8 mouse cellular contexts compared by ENCODE assay signal in genomic region chr1:134082987-134083516, GRCm38 (mm10). TPM values are rescaled to one million over a fixed set of nuclear protein-coding genes. Genes with fewer than 3 reads are reported as not detected.
DNase-seq lines count a peak whose midpoint lies in the region; ATAC-seq and TF ChIP-seq lines count a peak whose summit lies in the region.

No protein-coding gene starts in this region.

- TF ChIP-seq EP300 in liver, postnatal 0 days (IDR thresholded peaks at IDR 0.05; ENCODE audit: low read depth) = peak; percentile 64

- H3K27me3 ChIP-seq in limb, embryonic 13.5 days = no peaks in the 10 kb centered on the region
- H3K27me3 ChIP-seq in limb, embryonic 10.5 days (ENCODE audit: low read depth, poor library complexity, severe bottlenecking) = peaks cover 20% of the 10 kb centered on the region
- H3K27me3 ChIP-seq in liver, postnatal 0 days (ENCODE audit: insufficient read depth, low read length) = no peaks in the 10 kb centered on the region
- no peaks in the 10 kb centered on the region for H3K27me3 ChIP-seq in neural tube, embryonic 15.5 days (replicated peaks)

- no peak overlapping the region for H3K4me2 ChIP-seq in limb, embryonic 13.5 days (replicated peaks)
- H3K4me2 ChIP-seq in liver, postnatal 0 days (ENCODE audit: low read depth, low read length) = peak overlapping the region; percentile 58
- H3K4me2 ChIP-seq in neural tube, embryonic 15.5 days = no peak overlapping the region

- 52% methylated on average over 11 of the region's 11 CpGs for WGBS in limb, embryonic 13.5 days
- 72% methylated on average over 11 of the region's 11 CpGs for WGBS in limb, embryonic 10.5 days
- WGBS in liver, postnatal 0 days (ENCODE audit: insufficient replicate concordance) = 39% methylated on average over 11 of the region's 11 CpGs
- 60% methylated on average over 11 of the region's 11 CpGs for WGBS in neural tube, embryonic 15.5 days

- H3K4me1 ChIP-seq in limb, embryonic 13.5 days = peaks cover 50% of the 10 kb centered on the region
- peaks cover 43% of the 10 kb centered on the region for H3K4me1 ChIP-seq in limb, embryonic 10.5 days
- H3K4me1 ChIP-seq in liver, postnatal 0 days (ENCODE audit: insufficient read depth) = peaks cover 72% of the 10 kb centered on the region
- peaks cover 29% of the 10 kb centered on the region for H3K4me1 ChIP-seq in neural tube, embryonic 15.5 days

- H3K36me3 ChIP-seq in limb, embryonic 13.5 days = no peaks in the 10 kb centered on the region
- no peaks in the 10 kb centered on the region for H3K36me3 ChIP-seq in limb, embryonic 10.5 days
- H3K36me3 ChIP-seq in liver, postnatal 0 days (replicated peaks; ENCODE audit: insufficient read depth, low read length) = 0 out of 2 replicates have a peak, but pooled peaks cover 2% of the 10 kb centered on the region
- H3K36me3 ChIP-seq in neural tube, embryonic 15.5 days = no peaks in the 10 kb centered on the region

- H3K4me3 ChIP-seq in limb, embryonic 13.5 days = no peak overlapping the region
- H3K4me3 ChIP-seq in limb, embryonic 10.5 days = no peak overlapping the region
- no peak overlapping the region; the same call in 1 of the 2 replicates for H3K4me3 ChIP-seq in liver, postnatal 0 days (ENCODE audit: low read depth, low read length)
- H3K4me3 ChIP-seq in neural tube, embryonic 15.5 days (replicated peaks) = no peak overlapping the region

- 0 out of 2 replicates have a peak overlapping the region, but pooled peaks have one; percentile 4 for H3K9ac ChIP-seq in limb, embryonic 13.5 days
- H3K9ac ChIP-seq in liver, postnatal 0 days (replicated peaks) = peak overlapping the region; percentile 47
- H3K9ac ChIP-seq in neural tube, embryonic 15.5 days (replicated peaks) = no peak overlapping the region

- no peaks in the 10 kb centered on the region for H3K9me3 ChIP-seq in limb, embryonic 13.5 days
- no peaks in the 10 kb centered on the region for H3K9me3 ChIP-seq in limb, embryonic 10.5 days (replicated peaks)
- H3K9me3 ChIP-seq in liver, postnatal 0 days (ENCODE audit: low read length) = no peaks in the 10 kb centered on the region
- no peaks in the 10 kb centered on the region for H3K9me3 ChIP-seq in neural tube, embryonic 15.5 days (replicated peaks)

- no peak for DNase-seq in limb, embryonic 10.5 days (ENCODE audit: low spot score)
- peak; percentile 66 for DNase-seq in T-cell, adult 2 months (ENCODE audit: low spot score)
- DNase-seq in heart, postnatal 4 days = peak; percentile 86
- DNase-seq in liver, postnatal 0 days = peak; percentile 57
- DNase-seq in urinary bladder, postnatal 10 days (ENCODE audit: low spot score) = no peak

- no peak for TF ChIP-seq CTCF in liver, postnatal 0 days (IDR thresholded peaks at IDR 0.05; ENCODE audit: low read depth)

- no peak for ATAC-seq in limb, embryonic 13.5 days (ENCODE audit: low FRiP score, low read depth)
- ATAC-seq in erythroblast, adult 5-6 weeks (replicated peaks; ENCODE audit: low FRiP score, poor library complexity, severe bottlenecking) = peak; percentile 51
- peak; percentile 10 for ATAC-seq in liver, postnatal 0 days
- ATAC-seq in neural tube, embryonic 15.5 days (ENCODE audit: low FRiP score) = no peak

- no peak overlapping the region for H3K27ac ChIP-seq in limb, embryonic 13.5 days
- H3K27ac ChIP-seq in limb, embryonic 10.5 days = no peak overlapping the region; the same call in 1 of the 2 replicates
- peak overlapping the region; percentile 84 for H3K27ac ChIP-seq in liver, postnatal 0 days (ENCODE audit: low read depth)
- no peak overlapping the region for H3K27ac ChIP-seq in neural tube, embryonic 15.5 days (replicated peaks)

RNA-seq across cellular contexts. Expression of gene Btg2, which starts 4.1 kb away (rescaled TPM):
- polyA plus RNA-seq in limb, embryonic 13.5 days (2015; fragmentation: Nextera tagmentation; extraction: Ambion mirVana) = 27.1 and 28.2 TPM in 2 replicates
- 10.1 and 17.7 TPM in 2 replicates for polyA plus RNA-seq in limb, embryonic 10.5 days (2016; fragmentation: Nextera tagmentation; extraction: Ambion mirVana)
- 173 and 183 TPM in 2 replicates for total RNA-seq in erythroblast, adult 5-6 weeks (2015; ENCODE audit: low replicate concordance)
- total RNA-seq in erythroblast, adult 5-6 weeks (2017; ENCODE audit: low replicate concordance) = 354 and 411 TPM in 2 replicates
- 10 to 100 TPM; 27.5 to 36.2 TPM for total RNA-seq in heart, postnatal 4 days (2021)
- 60.1 and 62.6 TPM in 2 replicates for polyA plus RNA-seq in liver, postnatal 0 days (2015; fragmentation: Nextera tagmentation; extraction: Ambion mirVana)
- 20.6 and 29.3 TPM in 2 replicates for polyA plus RNA-seq in neural tube, embryonic 15.5 days (2015; fragmentation: Nextera tagmentation; extraction: Ambion mirVana)

RNA-seq across cellular contexts. Expression of gene Chit1, which starts 28.0 kb away (rescaled TPM):
- polyA plus RNA-seq in limb, embryonic 13.5 days (2015; fragmentation: Nextera tagmentation; extraction: Ambion mirVana) = 0.17 and 0.26 TPM in 2 replicates
- polyA plus RNA-seq in limb, embryonic 10.5 days (2016; fragmentation: Nextera tagmentation; extraction: Ambion mirVana) = not detected in 2 replicates
- total RNA-seq in erythroblast, adult 5-6 weeks (2015; ENCODE audit: low replicate concordance) = 1.3 and 2.9 TPM in 2 replicates
- 0.28 TPM in 1 of 2 replicates, not detected in the other for total RNA-seq in erythroblast, adult 5-6 weeks (2017; ENCODE audit: low replicate concordance)
- total RNA-seq in heart, postnatal 4 days (2021) = not detected
- 0.26 TPM in 2 replicates for polyA plus RNA-seq in liver, postnatal 0 days (2015; fragmentation: Nextera tagmentation; extraction: Ambion mirVana)
- polyA plus RNA-seq in neural tube, embryonic 15.5 days (2015; fragmentation: Nextera tagmentation; extraction: Ambion mirVana) = 0.87 and 0.89 TPM in 2 replicates

RNA-seq across cellular contexts. Expression of gene Fmod, which starts 46.0 kb away (rescaled TPM):
- 42.1 and 48.5 TPM in 2 replicates for polyA plus RNA-seq in limb, embryonic 13.5 days (2015; fragmentation: Nextera tagmentation; extraction: Ambion mirVana)
- polyA plus RNA-seq in limb, embryonic 10.5 days (2016; fragmentation: Nextera tagmentation; extraction: Ambion mirVana) = 2.4 and 2.5 TPM in 2 replicates
- not detected in 2 replicates for total RNA-seq in erythroblast, adult 5-6 weeks (2015; ENCODE audit: low replicate concordance)
- not detected in 2 replicates for total RNA-seq in erythroblast, adult 5-6 weeks (2017; ENCODE audit: low replicate concordance)
- 10 to 100 TPM; 18.7 to 21.9 TPM for total RNA-seq in heart, postnatal 4 days (2021)
- polyA plus RNA-seq in liver, postnatal 0 days (2015; fragmentation: Nextera tagmentation; extraction: Ambion mirVana) = 1.6 TPM in 2 replicates
- polyA plus RNA-seq in neural tube, embryonic 15.5 days (2015; fragmentation: Nextera tagmentation; extraction: Ambion mirVana) = 14.5 and 14.6 TPM in 2 replicates

Comparison
In these comparisons a context has a peak if more than half of its experiments do, and no peak if none do; other contexts are left out.
1. ATAC-seq: peak in erythroblast, adult 5-6 weeks (single experiment) and liver, postnatal 0 days (single experiment); none in limb, embryonic 13.5 days (single experiment) and neural tube, embryonic 15.5 days (single experiment).
2. DNase-seq: peak in T-cell, adult 2 months (single experiment), heart, postnatal 4 days (single experiment) and liver, postnatal 0 days (single experiment); none in limb, embryonic 10.5 days (single experiment) and urinary bladder, postnatal 10 days (single experiment).